Mouse (Mus musculus) lung, postnatal 36 days (tissue): Measurements from ENCODE around the gene Gpr171.
"Not testable (repeated sequence)": the region's sequence is repeated elsewhere in the genome, so short reads cannot be mapped to it uniquely, and the experiment has no call there.

ENCODE experiments used
- DNase-seq: peaks from one replicate; pipeline ENCODE4 v3.0.0; 2022; ENCODE audit warnings: mixed read lengths

The Gpr171 gene

DNA sequence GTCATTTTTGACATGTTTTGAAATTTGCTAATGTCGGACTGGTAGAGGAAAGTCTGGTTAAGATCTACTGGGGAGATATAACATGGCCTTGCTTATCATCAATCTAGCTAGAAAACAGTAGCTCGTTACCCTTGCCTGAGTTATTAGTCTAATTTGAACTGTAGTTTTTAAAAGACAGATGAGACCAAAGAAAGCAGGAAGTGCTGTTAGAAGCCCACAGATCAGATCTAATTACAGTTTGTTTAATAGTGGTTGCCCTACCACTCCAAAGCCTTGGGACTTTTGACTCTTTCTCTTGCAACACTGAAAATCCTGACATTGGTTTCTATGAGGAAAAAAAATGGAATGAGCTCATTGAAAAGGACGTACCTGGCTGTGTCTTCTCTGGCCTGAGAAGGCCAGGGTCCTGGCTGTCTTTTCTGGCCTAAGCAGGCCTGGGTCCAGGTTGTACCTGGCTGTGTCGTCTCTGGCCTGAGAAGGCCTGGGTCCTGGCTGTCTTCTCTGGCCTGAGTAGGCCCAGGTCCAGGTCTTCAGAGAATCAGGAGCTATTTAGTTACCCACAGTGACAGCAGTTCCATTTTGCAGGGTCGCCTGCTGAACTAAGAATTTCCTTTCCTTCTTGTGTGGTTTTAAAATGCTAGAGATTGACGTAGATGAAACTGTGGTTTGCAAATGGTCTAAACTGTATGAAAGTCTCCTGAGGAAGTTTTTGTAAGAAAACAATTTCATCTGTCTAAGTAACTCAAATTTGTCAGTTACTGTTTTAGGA, at the start of gene Gpr171:
Gene Gpr171, minus strand, starts transcription at position 604 of the 769 bp plus-strand sequence.
- no peak for DNase-seq

DNA sequence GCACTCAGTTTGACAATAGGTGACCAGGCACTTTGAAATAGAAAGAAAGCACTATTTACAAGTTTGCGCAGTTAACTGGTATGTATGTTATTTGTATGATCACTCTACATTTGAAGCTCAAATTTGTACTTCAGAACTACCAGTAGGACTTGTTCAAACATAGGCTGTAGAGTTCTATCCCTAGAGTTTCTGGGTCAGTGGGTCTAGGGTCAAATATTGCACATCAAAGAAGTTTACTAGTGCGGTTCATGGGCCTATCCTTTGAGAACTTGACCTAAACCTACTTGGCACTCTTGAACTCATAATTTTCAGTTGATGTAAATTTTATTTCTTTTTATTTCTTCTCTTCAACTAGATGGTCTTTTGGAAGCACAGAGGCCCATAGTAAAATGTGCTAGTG, 49.0 kb upstream of the Gpr171 start:
- no peak for DNase-seq

DNA sequence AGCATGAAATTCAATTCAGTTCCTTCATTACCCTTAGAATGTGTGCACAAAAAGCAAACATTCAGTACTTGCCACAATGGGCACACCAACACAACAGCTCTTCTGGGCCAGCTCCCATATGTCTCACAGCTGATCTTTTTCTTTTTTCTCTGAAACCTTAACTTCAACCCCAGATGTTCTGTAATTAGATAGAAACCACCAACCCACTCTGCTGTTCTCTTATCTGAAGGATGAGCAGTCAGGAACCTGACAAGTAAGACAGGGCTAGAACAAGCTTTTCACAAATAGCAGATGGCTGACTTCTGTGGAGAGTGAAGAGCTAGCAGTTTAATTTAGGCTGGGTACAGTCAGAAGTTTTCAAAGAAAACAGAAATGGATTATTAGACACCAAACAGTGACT, 48.0 kb upstream of the Gpr171 start:
- no peak for DNase-seq

DNA sequence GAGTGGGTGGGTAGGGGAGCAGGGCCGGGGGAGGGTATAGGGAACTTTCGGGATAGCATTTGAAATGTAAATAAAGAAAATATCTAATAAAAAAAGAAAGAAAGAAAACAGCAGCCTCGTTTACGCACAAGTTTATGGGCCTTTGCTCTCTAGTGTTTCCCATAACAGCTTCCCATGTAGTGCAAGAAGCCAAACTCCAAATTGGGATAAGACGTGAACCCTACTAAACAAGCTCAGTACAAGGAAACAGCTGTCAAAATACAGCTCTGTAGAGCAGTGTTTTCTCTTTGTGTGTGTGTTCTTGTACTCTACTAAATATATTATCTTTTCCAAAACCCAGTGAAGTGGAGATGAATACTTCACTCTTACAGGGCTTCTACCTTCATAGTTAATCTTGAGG, 43.6 kb upstream of the Gpr171 start:
- no peak for DNase-seq

DNA sequence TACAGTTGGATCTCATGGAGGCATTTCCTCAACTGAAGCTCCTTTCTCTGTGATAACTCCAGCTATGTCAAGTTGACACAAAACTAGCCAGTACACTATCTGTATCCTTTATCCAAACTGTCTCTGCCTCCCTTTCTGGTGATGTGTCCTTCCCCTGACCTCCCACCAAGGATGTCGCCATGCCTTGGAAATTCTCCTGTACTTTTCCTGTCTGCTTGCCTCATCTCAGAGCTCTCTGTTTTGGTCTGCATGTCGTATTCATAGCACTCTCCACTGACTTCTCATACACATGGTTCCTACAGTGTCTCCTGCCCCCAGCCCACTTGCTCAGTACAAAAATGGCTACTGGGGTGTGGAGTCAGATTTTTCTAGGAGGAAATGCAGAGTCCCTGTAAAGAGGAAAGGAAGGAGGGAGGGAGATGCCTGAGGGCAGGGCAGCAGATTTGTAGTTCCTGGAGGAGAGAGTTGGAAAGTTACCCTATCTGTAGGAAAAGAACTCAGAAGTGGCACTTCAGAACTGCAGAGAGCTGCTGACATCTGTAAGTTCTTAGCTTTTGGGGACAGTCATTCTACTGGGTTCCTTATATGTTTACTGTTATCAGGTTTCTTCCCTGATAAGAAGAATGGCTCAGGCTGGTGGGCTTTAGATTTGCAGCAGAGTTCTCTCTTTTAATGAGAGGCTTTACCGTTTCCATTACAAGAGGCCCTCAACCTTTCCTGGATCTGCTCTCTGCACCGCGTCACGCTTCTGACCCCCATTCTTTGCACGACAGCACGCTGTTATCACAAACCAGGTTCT, 40.1 kb upstream of the Gpr171 start:
- DNase-seq, result no peak

DNA sequence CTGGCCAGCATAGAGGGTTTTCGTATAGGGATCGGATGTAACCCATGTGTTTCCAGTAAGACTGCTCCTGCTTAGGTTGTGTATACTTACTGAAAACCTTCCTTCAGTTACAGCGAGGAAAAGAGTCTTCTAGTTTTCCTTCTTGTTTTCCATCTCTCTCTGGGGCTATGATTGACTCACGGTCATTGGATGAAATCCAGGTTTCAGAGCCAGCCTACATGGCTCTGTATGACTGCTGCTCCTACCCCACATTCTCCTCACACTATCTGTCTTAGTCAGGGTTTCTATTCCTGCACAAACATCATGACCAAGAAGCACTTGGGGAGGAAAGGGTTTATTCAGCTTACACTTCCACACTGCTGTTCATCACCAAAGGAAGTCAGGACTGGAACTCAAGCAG, 39.3 kb upstream of the Gpr171 start:
- not testable (repeated sequence) for DNase-seq

DNA sequence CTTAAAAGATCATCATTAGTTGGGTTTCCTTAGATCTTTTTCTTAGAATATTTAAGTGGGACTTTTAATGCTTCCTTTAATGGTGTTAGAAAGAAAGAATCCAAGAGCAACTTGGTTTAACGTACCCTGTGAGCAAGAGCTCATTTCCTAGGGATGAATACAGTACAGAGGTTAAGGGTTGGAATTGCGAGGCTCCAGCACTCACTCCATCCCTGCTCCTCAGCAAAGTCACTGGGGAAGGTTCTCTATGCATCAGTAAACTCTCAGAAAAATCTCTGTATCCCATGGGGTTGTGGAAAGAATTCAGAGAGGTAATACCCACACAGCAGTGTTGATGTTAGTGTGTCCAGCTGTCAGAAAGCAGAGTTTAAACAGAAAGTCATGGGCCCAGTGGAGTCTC, 38.5 kb upstream of the Gpr171 start:
- no peak for DNase-seq

DNA sequence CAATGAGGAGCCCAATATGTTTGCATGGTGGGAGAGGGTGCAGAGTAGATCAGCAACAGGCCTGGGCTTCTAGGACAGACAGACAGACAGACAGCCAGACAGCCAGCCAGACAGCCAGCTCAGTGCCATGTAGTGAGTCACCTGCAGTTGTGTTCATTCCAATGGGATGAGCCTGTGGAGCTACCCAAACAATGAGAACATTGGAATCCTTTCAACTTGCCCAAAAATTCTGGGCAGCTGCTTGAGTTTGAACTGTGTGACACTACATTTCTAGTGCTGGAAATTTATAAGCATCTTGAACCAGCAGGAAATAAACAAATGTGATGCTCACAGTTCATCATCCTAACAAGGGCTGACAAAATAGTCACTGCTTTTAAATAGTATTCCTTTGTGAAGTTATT, 38.0 kb upstream of the Gpr171 start:
- peak; percentile 50 for DNase-seq

DNA sequence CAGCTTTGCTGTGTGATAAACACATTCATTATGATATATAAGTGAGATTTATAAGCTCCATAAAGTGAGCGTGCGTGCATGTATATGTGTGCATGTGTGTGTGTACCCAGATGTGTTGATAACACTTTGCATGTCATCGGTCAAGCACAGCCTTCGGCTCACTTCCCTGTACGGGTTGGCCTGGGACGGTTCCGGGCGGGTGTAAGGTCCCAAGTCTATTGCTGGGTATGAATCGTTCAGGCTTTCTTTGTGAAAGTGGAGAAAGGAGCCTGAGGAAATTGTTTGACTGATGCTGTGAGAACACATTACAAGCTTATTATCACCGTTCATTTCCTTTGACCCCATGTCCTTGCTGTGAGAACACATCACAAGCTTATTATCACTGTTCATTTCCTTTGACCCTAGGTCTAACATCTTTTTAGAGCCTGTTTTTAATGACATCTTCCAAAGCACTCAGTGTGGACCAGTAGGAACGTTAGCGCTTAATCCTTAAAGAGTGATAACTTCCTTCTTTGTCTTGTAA, 37.4 kb upstream of the Gpr171 start:
- no peak for DNase-seq

DNA sequence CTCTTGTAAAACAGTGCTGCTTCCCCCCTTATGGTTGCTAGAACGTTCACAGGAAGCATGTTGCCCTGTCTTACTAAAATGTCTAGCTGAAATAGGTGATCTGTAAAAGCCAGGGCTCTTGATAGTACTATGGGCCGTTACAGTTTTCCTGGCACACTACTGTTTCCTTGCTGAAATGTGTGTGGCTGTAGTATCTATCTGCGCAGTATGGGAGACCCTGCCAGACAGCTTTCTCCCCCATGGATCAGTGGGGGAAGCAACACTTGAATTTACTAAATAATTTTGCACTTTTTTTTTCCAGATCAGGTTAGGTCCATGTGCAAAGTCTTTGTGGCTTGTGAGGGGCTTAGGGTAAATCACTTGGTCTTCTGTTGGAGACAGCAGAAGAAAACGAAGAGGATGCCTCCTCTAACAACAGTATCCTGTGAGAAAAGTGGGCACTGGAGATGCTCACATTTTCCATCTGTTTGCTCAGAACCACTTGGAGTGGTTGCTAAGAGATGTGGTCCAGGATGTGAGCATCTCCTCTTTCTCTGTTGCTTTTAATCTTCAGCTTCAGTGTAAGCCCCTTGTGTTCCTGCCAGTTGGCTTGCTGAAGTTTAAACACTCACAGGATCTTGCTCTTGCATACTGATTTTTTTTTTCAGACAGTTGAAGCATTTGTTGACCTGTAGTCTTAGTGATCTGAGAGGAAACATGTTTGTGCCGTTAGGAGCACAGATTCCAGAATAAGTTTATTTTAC, 34.5 kb upstream of the Gpr171 start:
- DNase-seq, result no peak

DNA sequence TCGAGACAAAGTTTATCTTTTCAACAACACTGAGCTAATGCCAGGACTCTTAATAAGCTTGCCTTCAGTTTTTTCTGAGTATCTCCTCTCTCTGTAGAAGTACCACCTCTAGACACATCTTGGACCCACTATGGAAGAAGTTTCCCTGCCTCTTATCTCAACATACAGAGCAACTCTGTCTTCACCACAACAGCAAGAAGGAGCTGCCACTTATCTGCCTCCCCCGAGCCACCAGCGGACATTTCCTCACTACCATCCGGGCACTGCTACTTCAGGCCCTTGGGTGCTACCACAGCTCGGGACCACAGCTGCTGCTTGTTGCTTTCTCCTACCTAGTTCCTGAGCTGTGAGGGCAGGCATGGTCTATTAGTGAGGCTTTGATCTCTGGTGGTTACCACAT, 31.6 kb upstream of the Gpr171 start:
- no peak for DNase-seq

DNA sequence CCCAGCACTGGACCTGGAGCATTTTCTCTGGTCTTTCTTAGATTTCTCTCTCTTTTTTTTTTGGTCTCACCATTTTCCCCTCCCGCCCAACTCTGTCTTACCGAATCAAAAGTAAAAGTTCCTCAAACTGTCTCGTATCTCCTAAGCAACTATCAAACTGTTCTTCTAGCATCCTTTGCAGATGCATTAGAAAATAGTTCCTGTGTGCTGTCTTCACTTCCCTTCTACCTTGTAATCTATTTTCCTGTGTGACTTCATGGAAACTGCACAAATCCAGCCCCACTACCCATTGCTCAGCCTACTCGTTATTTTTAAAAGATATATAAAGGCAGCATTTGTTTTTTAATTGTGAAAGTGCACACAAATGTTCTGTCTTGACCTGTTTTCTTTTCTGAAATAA, 30.3 kb upstream of the Gpr171 start:
- DNase-seq, result no peak

DNA sequence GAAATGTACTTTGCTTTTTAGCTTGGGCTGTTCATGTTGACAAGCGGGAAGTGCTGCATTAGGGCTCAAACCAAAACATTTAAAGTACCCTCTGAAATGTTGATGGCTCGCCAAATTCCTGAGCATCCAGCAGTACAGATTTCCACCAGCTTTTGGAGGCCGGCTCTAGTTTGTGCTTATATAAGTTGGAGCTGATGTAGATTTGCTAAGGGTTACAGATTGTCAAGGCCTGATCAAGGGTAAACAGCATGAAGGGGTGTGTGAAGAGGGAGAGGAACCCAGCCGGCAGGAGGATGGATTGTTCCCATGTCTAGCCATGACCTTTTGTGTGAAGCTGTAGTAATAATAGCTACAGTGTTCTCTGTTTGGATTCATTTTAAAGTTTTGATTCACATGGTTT, 29.5 kb upstream of the Gpr171 start:
- DNase-seq, result no peak

DNA sequence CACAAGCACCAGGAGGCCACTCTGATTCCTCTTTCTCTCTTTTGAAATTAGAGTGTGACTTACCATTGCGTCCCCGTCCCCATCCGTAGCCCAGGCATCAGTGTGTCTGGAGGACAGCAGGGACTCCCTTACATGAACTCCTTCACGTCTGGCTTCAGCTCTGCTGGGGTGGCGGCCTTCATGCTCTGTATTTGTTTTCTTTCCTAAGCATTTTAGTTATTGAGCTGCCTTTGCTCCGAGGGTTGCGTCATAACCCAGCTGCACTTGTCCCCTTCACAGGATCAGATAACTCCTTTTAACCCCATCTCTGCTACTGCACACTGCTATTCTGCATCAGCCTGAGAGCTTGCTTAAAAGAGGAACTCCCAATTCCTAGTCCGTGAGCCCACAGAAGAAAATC, 28.8 kb upstream of the Gpr171 start:
- DNase-seq, result no peak

DNA sequence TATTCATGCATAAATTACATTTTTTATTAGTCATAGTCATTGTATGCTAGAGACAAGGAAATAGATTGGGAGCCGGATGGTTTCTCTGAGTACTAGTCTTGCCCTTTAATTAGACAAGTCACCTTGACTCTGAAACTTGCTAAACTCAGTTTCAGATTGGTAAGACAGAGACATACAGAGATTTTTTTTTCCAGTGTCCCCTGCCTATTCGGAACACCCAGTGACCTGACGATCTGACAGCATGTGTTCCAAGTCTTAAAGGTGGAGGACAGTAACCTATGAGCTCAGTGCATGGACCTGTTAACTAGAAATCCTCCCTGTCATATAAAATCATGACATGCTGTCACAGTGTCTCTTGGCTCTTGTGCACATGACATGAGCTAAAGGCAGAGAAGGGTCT, 27.9 kb upstream of the Gpr171 start:
- no peak for DNase-seq

DNA sequence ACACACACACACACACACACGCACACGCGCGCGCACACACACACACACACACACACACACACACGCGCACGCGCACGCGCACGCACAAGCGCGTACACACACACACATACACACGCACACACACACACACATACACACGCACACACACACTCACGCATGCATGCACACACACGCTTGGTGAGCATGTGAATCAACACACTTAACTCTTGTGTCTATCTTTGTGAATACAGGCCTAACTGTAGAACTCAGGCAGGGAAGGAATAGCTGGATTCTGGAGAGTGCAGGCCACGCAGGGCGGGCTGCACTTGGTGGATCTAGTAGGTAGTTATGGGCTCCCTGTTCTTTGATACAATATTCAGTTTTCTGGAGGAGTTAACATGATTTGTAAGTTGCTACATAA, 27.1 kb upstream of the Gpr171 start:
- DNase-seq, result no peak

DNA sequence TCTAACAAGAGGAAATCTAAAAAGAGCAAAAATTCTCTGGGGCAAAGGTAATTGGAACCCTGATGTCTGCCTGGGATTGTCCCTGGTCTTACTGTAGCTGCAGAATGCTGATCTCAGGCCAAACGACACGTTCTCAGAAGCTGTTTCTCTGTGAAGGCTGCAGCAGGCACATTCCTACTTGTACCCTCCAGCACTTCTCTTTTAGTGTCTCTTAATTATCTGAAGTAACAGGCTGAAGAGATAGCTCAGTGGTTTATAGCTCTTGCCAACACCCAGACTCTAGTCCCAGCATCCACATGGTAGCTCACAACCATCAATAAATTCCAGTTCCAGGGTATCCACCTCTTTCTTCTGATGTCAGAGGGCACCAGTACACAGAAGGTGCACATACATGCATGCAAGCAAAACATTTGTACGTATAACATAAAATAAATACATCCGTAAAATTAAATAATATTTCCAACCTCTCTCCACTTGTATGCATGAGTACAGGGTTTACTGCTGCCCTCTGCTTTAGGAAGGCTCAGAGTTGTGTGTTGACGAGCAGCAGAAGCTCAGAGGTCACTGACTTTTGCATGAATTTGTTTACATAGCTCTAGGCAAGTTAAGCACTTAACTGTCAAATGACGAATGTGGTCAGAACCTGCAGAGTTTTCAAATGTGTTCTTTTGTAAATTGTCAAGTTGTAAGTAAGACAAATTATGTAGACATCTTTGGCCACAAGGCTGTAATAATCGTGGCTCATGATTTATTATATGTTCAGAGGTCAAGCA, 24.3 kb upstream of the Gpr171 start:
- DNase-seq, result no peak

DNA sequence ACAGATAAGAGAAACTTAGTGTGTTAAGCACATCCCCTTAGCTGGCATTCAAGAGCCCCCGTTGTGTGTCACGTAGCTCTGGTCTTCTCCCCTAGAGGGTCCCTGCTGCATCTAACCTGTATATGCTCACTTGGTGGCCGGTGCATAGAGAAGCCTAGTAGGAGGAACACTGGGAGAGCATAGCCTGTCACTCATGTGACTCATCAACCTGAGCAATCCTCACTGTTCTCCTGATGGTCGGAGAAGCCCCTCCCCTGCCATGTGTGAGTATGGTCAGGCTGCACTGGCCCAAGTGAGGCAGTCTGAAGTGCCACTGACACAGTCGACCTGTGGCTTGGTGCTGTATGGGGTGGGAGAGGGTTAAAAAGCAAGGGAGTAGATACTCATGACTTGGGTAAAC, 23.4 kb upstream of the Gpr171 start:
- no peak for DNase-seq

DNA sequence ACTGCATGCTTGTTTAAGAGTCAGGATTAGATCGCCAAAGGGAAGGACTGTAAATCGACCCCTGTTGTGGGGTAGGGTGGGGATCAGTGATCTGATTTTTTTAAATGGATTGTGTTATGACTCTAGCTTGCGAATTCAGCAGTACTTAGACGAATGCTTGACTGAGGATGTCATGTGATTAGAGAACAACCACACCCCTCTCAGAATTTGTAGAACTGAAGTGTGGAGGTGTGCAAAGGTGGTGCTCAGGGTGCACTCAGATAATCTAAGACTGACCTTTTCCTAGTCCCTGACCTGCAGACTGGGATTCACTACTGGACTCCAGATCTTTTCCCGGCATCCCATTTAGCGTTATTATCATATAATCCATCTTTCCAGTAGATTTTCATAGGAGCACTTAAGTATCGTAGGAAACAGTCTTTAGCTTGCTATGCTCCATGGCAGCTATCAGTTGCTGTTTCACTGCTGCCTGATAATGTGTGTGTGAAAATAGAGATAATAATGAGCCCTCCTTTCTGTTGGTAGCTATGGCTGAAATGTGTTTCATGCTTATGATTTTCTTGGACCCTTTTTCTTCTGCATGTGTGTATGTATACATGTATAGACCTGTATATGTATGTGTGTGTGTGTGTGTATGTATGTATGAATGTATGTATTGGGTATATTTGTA, 20.3 kb upstream of the Gpr171 start:
- no peak for DNase-seq

DNA sequence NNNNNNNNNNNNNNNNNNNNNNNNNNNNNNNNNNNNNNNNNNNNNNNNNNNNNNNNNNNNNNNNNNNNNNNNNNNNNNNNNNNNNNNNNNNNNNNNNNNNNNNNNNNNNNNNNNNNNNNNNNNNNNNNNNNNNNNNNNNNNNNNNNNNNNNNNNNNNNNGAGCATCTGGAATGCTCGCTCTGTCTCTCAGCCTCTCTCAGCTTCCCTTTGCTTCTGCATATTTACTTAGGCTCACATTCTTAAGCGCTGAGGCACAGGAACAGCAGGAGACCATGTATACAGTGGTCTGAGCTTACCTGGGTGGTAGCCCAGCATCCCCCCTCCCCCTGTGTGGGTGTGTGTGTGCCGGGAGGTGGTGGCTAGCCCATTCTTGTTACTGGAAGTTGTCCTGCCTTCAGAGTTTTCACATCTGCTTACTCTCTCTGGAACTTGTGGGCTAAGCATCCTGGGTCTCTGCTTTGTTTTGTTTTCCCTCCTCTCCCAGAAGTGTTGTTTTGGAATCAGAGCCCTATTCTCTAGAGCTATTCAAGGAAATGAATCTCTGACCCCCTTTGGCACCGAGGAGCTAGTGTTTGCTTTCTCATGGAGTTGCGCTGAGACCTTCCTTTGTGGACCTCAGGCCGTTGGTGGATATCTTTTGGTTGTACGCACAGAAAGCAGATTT, 19.6 kb upstream of the Gpr171 start:
- DNase-seq, result no peak

DNA sequence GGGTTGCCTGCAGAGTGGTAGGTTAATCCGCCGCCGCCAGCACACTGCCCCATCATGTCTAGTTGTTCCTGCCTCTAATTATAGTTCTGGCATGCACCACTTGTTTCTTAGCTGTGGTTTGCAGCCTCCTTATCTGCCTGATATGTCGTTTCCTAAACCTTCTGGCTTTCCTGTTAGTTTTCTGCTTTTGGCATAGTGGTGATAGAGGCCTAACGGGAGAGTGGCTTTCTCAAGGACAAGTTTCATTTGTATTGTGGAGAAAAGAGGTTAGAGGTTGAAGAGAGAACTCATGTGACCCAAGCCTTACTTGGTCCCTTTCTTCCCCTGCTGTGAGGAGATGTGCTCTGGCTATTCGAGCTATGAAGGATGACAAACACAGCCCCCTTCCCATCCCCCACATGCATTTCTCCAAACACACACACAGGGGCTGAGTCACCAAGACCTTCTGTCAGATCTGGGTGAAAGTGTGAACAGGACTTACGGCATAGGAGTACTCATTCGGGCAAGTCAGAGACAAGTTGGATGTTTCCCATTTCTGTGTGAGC, 12.4 kb upstream of the Gpr171 start:
- peak; percentile 60 for DNase-seq
